Mouse (Mus musculus) MEL (cell line): ENCODE measurements around the gene Ecsit. TPM values are rescaled to one million over a fixed set of nuclear protein-coding genes. Genes with fewer than 3 reads are reported as not detected.

ENCODE experiments used
- DNase-seq: peaks from one replicate; pipeline ENCODE4 v3.0.0; 2011; ENCODE audit warnings: low read depth, low spot score
- H3K27ac ChIP-seq: 2 replicates; pipeline ENCODE4 v1.5.1; 2012; ENCODE audit warnings: low read depth, mild to moderate bottlenecking, control low read depth, low read length, moderate library complexity; ENCODE audit not compliant: control insufficient read depth
- H3K27me3 ChIP-seq, 2 experiments: fragments of 150-350 bp in 1 of 2; sonication (generic) in 1 of 2; 2 replicates each; pipeline ENCODE4 v1.6.1; 2012; ENCODE audit warnings: low read length in 2 of 2, mild to moderate bottlenecking in 2 of 2, improper control_type of control experiment in 1 of 2, moderate library complexity in 1 of 2; ENCODE audit not compliant: insufficient read depth in 2 of 2, control insufficient read depth in 1 of 2
- H3K36me3 ChIP-seq, 2 experiments: 2 replicates each; pipeline ENCODE4 v1.6.1; 2012 to 2014; ENCODE audit warnings: low read length in 2 of 2, improper control_type of control experiment in 1 of 2, inconsistent platforms in 1 of 2, mild to moderate bottlenecking in 1 of 2; ENCODE audit not compliant: insufficient read depth in 2 of 2, control insufficient read depth in 1 of 2
- H3K4me1 ChIP-seq, 2 experiments: fragments of 150-350 bp in 1 of 2; sonication (generic) in 1 of 2; 2 replicates each; pipeline ENCODE4 v1.6.1; 2012; ENCODE audit warnings: low read length in 2 of 2, improper control_type of control experiment in 1 of 2, mild to moderate bottlenecking in 1 of 2; ENCODE audit not compliant: insufficient read depth in 2 of 2, control insufficient read depth in 1 of 2
- H3K4me3 ChIP-seq, 2 experiments: fragments of 150-350 bp in 1 of 2; sonication (generic) in 1 of 2; 2 replicates each; pipeline ENCODE4 v1.5.1; 2012; ENCODE audit warnings: low read depth in 2 of 2, low read length in 2 of 2, mild to moderate bottlenecking in 2 of 2, moderate library complexity in 2 of 2, control low read depth in 1 of 2, improper control_type of control experiment in 1 of 2; ENCODE audit not compliant: control insufficient read depth in 1 of 2, insufficient read depth in 1 of 2
- H3K79me2 ChIP-seq: 2 replicates; pipeline ENCODE4 v1.6.1; 2012; ENCODE audit warnings: mild to moderate bottlenecking, low read length, moderate library complexity; ENCODE audit not compliant: control insufficient read depth, poor library complexity, insufficient read depth
- H3K9ac ChIP-seq: 2 replicates; pipeline ENCODE4 v1.6.1; 2012; ENCODE audit warnings: low read depth, mild to moderate bottlenecking, control low read depth, low read length, moderate library complexity; ENCODE audit not compliant: control insufficient read depth, poor library complexity, severe bottlenecking
- H3K9me3 ChIP-seq: fragments of 150-350 bp; sonication (generic); replicated peaks from 2 replicates; pipeline ENCODE4 v1.6.1; 2012; ENCODE audit warnings: mild to moderate bottlenecking, low read length, improper control_type of control experiment, moderate library complexity; ENCODE audit not compliant: insufficient read depth
- BHLHE40 ChIP-seq: IDR thresholded peaks from 2 replicates; pipeline ENCODE4 v1.6.1; 2012; ENCODE audit warnings: low read depth, mild to moderate bottlenecking, inconsistent platforms, low read length, improper control_type of control experiment, borderline replicate concordance
- CTCF ChIP-seq, 3 experiments: IDR thresholded peaks in 2 of 3; conservative IDR thresholded peaks in 1 of 3; 2 replicates each; pipeline ENCODE4 v1.5.1; 2011 to 2012; ENCODE audit warnings: low read length in 3 of 3, low read depth in 2 of 3, mild to moderate bottlenecking in 2 of 3, improper control_type of control experiment in 1 of 3, inconsistent platforms in 1 of 3, mixed read lengths in 1 of 3, moderate library complexity in 1 of 3; ENCODE audit not compliant: control insufficient read depth in 1 of 3, insufficient read depth in 1 of 3, poor library complexity in 1 of 3, severe bottlenecking in 1 of 3
- E2F4 ChIP-seq: IDR thresholded peaks from 2 replicates; pipeline ENCODE4 v1.6.1; 2011; ENCODE audit warnings: low read depth, low read length, improper control_type of control experiment, borderline replicate concordance
- ELF1 ChIP-seq: IDR thresholded peaks from 2 replicates; pipeline ENCODE4 v1.6.1; 2014; ENCODE audit warnings: low read depth, mild to moderate bottlenecking, inconsistent platforms, low read length, improper control_type of control experiment, moderate library complexity
- ETS1 ChIP-seq: IDR thresholded peaks from 2 replicates; pipeline ENCODE4 v1.6.1; 2012; ENCODE audit warnings: low read depth, mild to moderate bottlenecking, inconsistent platforms, low read length, improper control_type of control experiment, moderate library complexity
- GABPA ChIP-seq: IDR thresholded peaks from 2 replicates; pipeline ENCODE4 v1.6.1; 2012; ENCODE audit warnings: low read depth, mild to moderate bottlenecking, inconsistent platforms, low read length, improper control_type of control experiment, moderate library complexity
- GATA1 ChIP-seq: IDR thresholded peaks from 2 replicates; pipeline ENCODE4 v1.6.1; 2011; ENCODE audit warnings: low read depth, low read length, improper control_type of control experiment
- HCFC1 ChIP-seq: IDR thresholded peaks from 2 replicates; pipeline ENCODE4 v1.6.1; 2012; ENCODE audit warnings: low read depth, mild to moderate bottlenecking, inconsistent platforms, low read length, improper control_type of control experiment, moderate library complexity
- JUND ChIP-seq: IDR thresholded peaks from 2 replicates; pipeline ENCODE4 v1.6.1; 2011; ENCODE audit warnings: low read depth, mild to moderate bottlenecking, improper control_type of control experiment, low read length
- KAT2A ChIP-seq: conservative IDR thresholded peaks from 2 replicates; pipeline ENCODE4 v1.6.1; 2012; ENCODE audit warnings: low read depth, low read length, improper control_type of control experiment, inconsistent platforms
- MAX ChIP-seq: IDR thresholded peaks from 2 replicates; pipeline ENCODE4 v1.6.1; 2011; ENCODE audit warnings: low read length, improper control_type of control experiment
- MAZ ChIP-seq: IDR thresholded peaks from 2 replicates; pipeline ENCODE4 v1.6.1; 2012; ENCODE audit warnings: low read depth, mild to moderate bottlenecking, inconsistent platforms, low read length, improper control_type of control experiment
- MEF2A ChIP-seq: IDR thresholded peaks from 2 replicates; pipeline ENCODE4 v1.6.1; 2014; ENCODE audit warnings: low read depth, mild to moderate bottlenecking, inconsistent platforms, low read length, improper control_type of control experiment; ENCODE audit not compliant: poor library complexity, insufficient replicate concordance, severe bottlenecking; ENCODE audit errors: extremely low read depth
- MXI1 ChIP-seq: IDR thresholded peaks from 2 replicates; pipeline ENCODE4 v1.6.1; 2011; ENCODE audit warnings: mild to moderate bottlenecking, low read depth, low read length, improper control_type of control experiment
- NELFE ChIP-seq: IDR thresholded peaks from 2 replicates; pipeline ENCODE4 v1.6.1; 2011; ENCODE audit warnings: low read depth, low read length, improper control_type of control experiment
- NRF1 ChIP-seq: IDR thresholded peaks from 2 replicates; pipeline ENCODE4 v1.6.1; 2014; ENCODE audit warnings: low read depth, mild to moderate bottlenecking, inconsistent platforms, low read length, improper control_type of control experiment, moderate library complexity; ENCODE audit not compliant: poor library complexity, insufficient read depth, severe bottlenecking
- POLR2A ChIP-seq, 2 experiments: IDR thresholded peaks; 2 replicates each; pipeline ENCODE4 v1.6.1; 2011 to 2012; ENCODE audit warnings: low read length in 2 of 2, mild to moderate bottlenecking in 2 of 2, control low read depth in 1 of 2, improper control_type of control experiment in 1 of 2, low read depth in 1 of 2, moderate library complexity in 1 of 2; ENCODE audit not compliant: control insufficient read depth in 1 of 2, insufficient read depth in 1 of 2, poor library complexity in 1 of 2
- POLR2AphosphoS2 ChIP-seq: IDR thresholded peaks from 2 replicates; pipeline ENCODE4 v1.6.1; 2011; ENCODE audit warnings: low read length, improper control_type of control experiment
- POLR2AphosphoS5 ChIP-seq: IDR thresholded peaks from 2 replicates; pipeline ENCODE4 v1.6.1; 2012; ENCODE audit warnings: low read depth, borderline replicate concordance, mild to moderate bottlenecking, inconsistent platforms, low read length, moderate library complexity, mixed read lengths
- RAD21 ChIP-seq: IDR thresholded peaks from 2 replicates; pipeline ENCODE4 v1.6.1; 2011; ENCODE audit warnings: mild to moderate bottlenecking, low read depth, low read length, improper control_type of control experiment
- RCOR1 ChIP-seq: IDR thresholded peaks from 2 replicates; pipeline ENCODE4 v1.6.1; 2012; ENCODE audit warnings: low read depth, mild to moderate bottlenecking, inconsistent platforms, low read length, improper control_type of control experiment
- SIN3A ChIP-seq: IDR thresholded peaks from 2 replicates; pipeline ENCODE4 v1.6.1; 2012; ENCODE audit warnings: low read length, improper control_type of control experiment, inconsistent platforms
- TBP ChIP-seq: IDR thresholded peaks from 2 replicates; pipeline ENCODE4 v1.8.0; 2011; ENCODE audit warnings: low read depth, low read length, improper control_type of control experiment
- TCF12 ChIP-seq: IDR thresholded peaks from 2 replicates; pipeline ENCODE4 v1.6.1; 2014; ENCODE audit warnings: low read depth, mild to moderate bottlenecking, inconsistent platforms, low read length, improper control_type of control experiment, moderate library complexity
- UBTF ChIP-seq: IDR thresholded peaks from 2 replicates; pipeline ENCODE4 v1.6.1; 2012; ENCODE audit warnings: low read depth, mild to moderate bottlenecking, inconsistent platforms, low read length, improper control_type of control experiment, moderate library complexity, borderline replicate concordance; ENCODE audit not compliant: insufficient read depth
- USF1 ChIP-seq: IDR thresholded peaks from 2 replicates; pipeline ENCODE4 v1.6.1; 2014; ENCODE audit warnings: low read depth, mild to moderate bottlenecking, inconsistent platforms, low read length, improper control_type of control experiment, moderate library complexity
- ZC3H11A ChIP-seq: IDR thresholded peaks from 2 replicates; pipeline ENCODE4 v1.6.1; 2012; ENCODE audit warnings: low read depth, mild to moderate bottlenecking, inconsistent platforms, low read length, improper control_type of control experiment
- ZKSCAN1 ChIP-seq: IDR thresholded peaks from 2 replicates; pipeline ENCODE4 v1.6.1; 2012; ENCODE audit warnings: low read depth, mild to moderate bottlenecking, inconsistent platforms, low read length, improper control_type of control experiment, moderate library complexity
- ZMIZ1 ChIP-seq: IDR thresholded peaks from 2 replicates; pipeline ENCODE4 v1.6.1; 2012; ENCODE audit warnings: low read depth, mild to moderate bottlenecking, inconsistent platforms, low read length, improper control_type of control experiment, moderate library complexity
- polyA plus RNA-seq, 2 experiments: library from polyadenylated mRNA; stranded (reverse) in 1 of 2; unstranded in 1 of 2; fragments of >175 nt in 1 of 2; fragments of >200 nt in 1 of 2; gene quantifications; 2 replicates each; pipeline versions ENCODE4 v1.2.1 to v1.2.4; 2012; ENCODE audit warnings: low replicate concordance in 2 of 2, low read depth in 1 of 2; ENCODE audit not compliant: insufficient read length in 2 of 2, insufficient read depth in 1 of 2, missing spikeins in 1 of 2
- total RNA-seq: library from RNA; depleted of rRNA; stranded (reverse); fragments of 300-350 nt; gene quantifications from 2 replicates; pipeline ENCODE4 v1.2.3, GENCODE M21; 2012

Ecsit gene
- total and polyA plus RNA-seq, 3 experiments: 87.6 to 211 (median 183) TPM

DNA sequence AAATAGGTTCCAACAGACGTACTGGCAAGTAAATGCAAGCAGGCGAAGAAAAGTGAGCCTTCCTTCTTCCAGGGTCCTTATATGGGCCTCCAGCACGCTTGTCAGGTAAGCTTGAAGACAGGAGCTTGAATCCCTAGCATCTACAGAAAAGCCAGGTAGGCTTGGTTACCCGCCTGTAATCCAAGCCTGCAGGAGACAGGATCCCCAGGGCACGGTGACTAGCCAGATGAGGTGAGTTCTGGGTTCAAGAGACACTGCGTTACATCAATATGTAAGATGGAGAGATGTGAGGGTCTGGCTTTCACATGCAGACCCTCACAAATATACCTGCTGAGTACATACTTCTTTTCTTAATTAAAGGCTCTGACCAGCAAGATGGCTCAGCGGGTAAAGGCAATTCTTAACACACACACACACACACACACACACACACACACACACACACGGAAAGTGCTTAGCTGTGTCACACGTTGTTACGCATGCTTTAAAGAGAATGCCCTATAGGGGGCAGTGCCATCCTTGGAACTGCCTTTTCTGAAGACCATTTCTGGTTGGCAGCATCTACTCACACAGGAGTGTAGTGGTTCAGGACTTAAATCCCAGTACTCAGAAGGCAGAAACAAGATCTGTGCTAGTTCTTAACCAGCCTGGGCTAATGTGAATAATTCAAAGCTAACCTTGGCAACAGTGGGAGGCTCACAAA is 32.7 kb upstream of the Ecsit start (continued):
- TF ChIP-seq NRF1 (no peak), POLR2AphosphoS5 (no peak), CTCF (IDR thresholded peaks at IDR 0.05 in 2 of 3, conservative IDR thresholded peaks at IDR 0.05 in 1 of 3; ENCODE audit: control insufficient read depth in 1 of 3, insufficient read depth in 1 of 3, low read depth in 2 of 3, low read length in 3 of 3, poor library complexity in 1 of 3, severe bottlenecking in 1 of 3) (peak in 2 of 3 experiments; percentile 89 to 96; a peak in 4 of 6 replicates), MEF2A (no peak), TCF12 (0 out of 2 replicates have a peak, but pooled peaks have one; percentile 20), KAT2A (no peak), USF1 (no peak; the same call in 1 of the 2 replicates), RAD21 (peak; percentile 84), GABPA (no peak), ZKSCAN1 (no peak), BHLHE40 (0 out of 2 replicates have a peak, but pooled peaks have one; percentile 5), ZMIZ1 (no peak), UBTF (no peak), E2F4 (no peak), RCOR1 (no peak), TBP (peak; percentile 57; the same call in 1 of the 2 replicates), SIN3A (0 out of 2 replicates have a peak, but pooled peaks have one; percentile 5), ELF1 (no peak), POLR2A (IDR thresholded peaks at IDR 0.05; ENCODE audit: control insufficient read depth in 1 of 2, insufficient read depth in 1 of 2, low read depth in 1 of 2, low read length in 2 of 2, poor library complexity in 1 of 2) (no peak), JUND (peak; percentile 36), ZC3H11A (peak; percentile 80)

DNA sequence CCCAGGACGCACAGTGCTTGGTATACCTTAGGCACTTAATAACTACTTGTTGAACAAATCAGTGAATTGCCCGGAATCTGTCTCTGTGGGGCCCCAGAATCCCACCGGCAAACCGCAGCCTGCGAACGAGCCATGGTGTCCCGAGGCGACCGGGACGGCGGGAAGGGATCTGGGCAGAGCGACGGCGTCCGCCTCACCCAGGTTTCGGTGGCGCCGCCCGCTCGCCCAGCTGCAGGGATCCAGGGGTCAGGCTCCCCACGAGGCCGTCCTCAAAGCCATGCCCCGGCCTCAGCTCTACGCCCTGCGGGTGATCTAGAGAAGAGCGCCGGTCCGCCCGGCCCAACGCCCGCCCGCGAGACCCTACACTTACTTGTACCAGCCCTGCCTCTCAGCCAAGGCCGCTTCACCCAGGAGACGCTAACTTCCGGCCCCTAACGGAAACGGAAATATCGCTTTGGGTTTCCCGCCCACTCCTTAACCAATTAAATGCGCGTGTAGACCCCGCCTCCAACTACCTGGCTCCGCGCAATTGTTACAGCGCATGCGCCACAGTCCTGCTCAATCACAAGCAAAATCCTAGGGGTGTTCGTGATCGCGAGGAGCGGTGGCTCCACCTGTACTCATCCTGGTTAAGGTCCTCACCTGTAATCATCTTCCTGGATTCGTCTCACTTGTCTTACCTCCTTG is 31.6 kb upstream of the Ecsit start, which contains the start of gene Elof1:
TSS of gene Elof1 (minus strand) at position 433 of the 687 bp plus-strand sequence.
- H3K9ac ChIP-seq: peak within 1 kb of the TSS; percentile 76
- peak within 1 kb of the TSS; percentile 39 for H3K27ac ChIP-seq
- H3K36me3 ChIP-seq: peaks cover 3 to 19% of the 10 kb centered on the region in 2 experiments
- peak; percentile 100 for DNase-seq
- peaks cover 13% of the 10 kb centered on the region for H3K79me2 ChIP-seq
- H3K4me1 ChIP-seq: peaks cover 6 to 36% of the 10 kb centered on the region in 2 experiments
- no peaks in the 10 kb centered on the region for H3K27me3 ChIP-seq
- H3K9me3 ChIP-seq: no peaks in the 10 kb centered on the region
- peak within 1 kb of the TSS; percentile 62 to 70 for H3K4me3 ChIP-seq
- peak; percentile 58 for TF ChIP-seq TCF12
- TF ChIP-seq SIN3A: peak; percentile 98
- peak; percentile 100 for TF ChIP-seq NELFE
- TF ChIP-seq MAX: peak; percentile 79; the same call in 1 of the 2 replicates
- peak; percentile 35; the same call in 1 of the 2 replicates for TF ChIP-seq MAZ
- TF ChIP-seq GATA1: peak; percentile 10; the same call in 1 of the 2 replicates
- peak; percentile 99 for TF ChIP-seq ZMIZ1
- TF ChIP-seq JUND: no peak
- TF ChIP-seq POLR2A (IDR thresholded peaks at IDR 0.05; ENCODE audit: control insufficient read depth in 1 of 2, insufficient read depth in 1 of 2, low read depth in 1 of 2, low read length in 2 of 2, poor library complexity in 1 of 2): peak in 1 of 2 experiments; percentile 99; a peak in 2 of 4 replicates
- TF ChIP-seq TBP: peak; percentile 94
- no peak for TF ChIP-seq BHLHE40
- TF ChIP-seq E2F4: peak; percentile 100
- peak; percentile 99 for TF ChIP-seq POLR2AphosphoS2
- TF ChIP-seq MXI1: peak; percentile 93
- TF ChIP-seq KAT2A: peak; percentile 73; the same call in 1 of the 2 replicates
- peak; percentile 98; the same call in 1 of the 2 replicates for TF ChIP-seq NRF1
- TF ChIP-seq ETS1: 0 out of 2 replicates have a peak, but pooled peaks have one; percentile 29
- TF ChIP-seq ELF1: peak; percentile 93
- peak; percentile 70; the same call in 1 of the 2 replicates for TF ChIP-seq UBTF
- 0 out of 2 replicates have a peak, but pooled peaks have one; percentile 71 for TF ChIP-seq POLR2AphosphoS5
- TF ChIP-seq HCFC1: peak; percentile 95
